Comparison of ENCODE assay signal across 9 mouse cellular contexts in the genomic region with DNA sequence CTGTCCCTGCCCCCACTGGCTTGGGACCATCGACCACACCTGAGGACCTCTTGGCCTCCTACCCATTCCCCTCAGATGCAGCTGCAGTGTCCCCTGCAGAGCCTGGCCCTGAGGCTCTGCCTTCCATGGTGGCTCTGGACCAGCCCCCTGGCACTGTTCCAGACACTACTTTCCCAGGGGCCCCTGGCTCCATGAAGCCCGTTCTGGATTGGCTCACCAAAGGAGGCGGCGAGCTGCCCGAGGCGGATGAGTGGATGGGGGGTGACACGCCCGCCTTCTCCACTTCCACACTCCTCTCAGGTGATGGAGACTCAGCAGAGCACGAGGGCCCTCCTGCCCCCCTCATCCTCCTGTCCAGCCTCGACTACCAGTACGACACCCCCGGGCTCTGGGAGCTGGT. TPM values are rescaled to one million over a fixed set of nuclear protein-coding genes. Genes with fewer than 3 reads are reported as not detected.
A peak's percentile ranks its signal among the peaks of the same experiment; 100 is the strongest.
DNase-seq lines count a peak whose midpoint lies in the region; ATAC-seq and TF ChIP-seq lines count a peak whose summit lies in the region.
"Had no signal": no experiment of that assay in that cellular context is flagged by ENCODE, and none has a peak within 500 bp of the region (broad histone marks: within the 10 kb centered on the region; RNA-seq: fewer than 3 reads in every experiment).

No protein-coding gene starts in this region.

- no peaks in the 10 kb centered on the region for H3K27me3 ChIP-seq in heart, embryonic 15.5 days
- H3K27me3 ChIP-seq in limb, embryonic 15.5 days: no peaks in the 10 kb centered on the region
- 0 out of 2 replicates have a peak, but pooled peaks cover 5% of the 10 kb centered on the region for H3K27me3 ChIP-seq in limb, embryonic 10.5 days (ENCODE audit: low read depth, poor library complexity, severe bottlenecking)
- H3K27me3 ChIP-seq in lung, postnatal 0 days (replicated peaks; ENCODE audit: insufficient read depth, low read length): no peaks in the 10 kb centered on the region

- no peak overlapping the region; the same call in 1 of the 2 replicates for H3K27ac ChIP-seq in heart, embryonic 15.5 days
- H3K27ac ChIP-seq in limb, embryonic 15.5 days: no peak overlapping the region; the same call in 1 of the 2 replicates
- no peak overlapping the region for H3K27ac ChIP-seq in limb, embryonic 10.5 days
- H3K27ac ChIP-seq in lung, postnatal 0 days (ENCODE audit: low read length): no peak overlapping the region

- no peak overlapping the region for H3K4me3 ChIP-seq in heart, embryonic 15.5 days
- no peak overlapping the region for H3K4me3 ChIP-seq in limb, embryonic 15.5 days
- H3K4me3 ChIP-seq in limb, embryonic 10.5 days: no peak overlapping the region
- no peak overlapping the region for H3K4me3 ChIP-seq in lung, postnatal 0 days (ENCODE audit: low read depth, low read length)

- H3K36me3 ChIP-seq in heart, embryonic 15.5 days: peaks cover 34% of the 10 kb centered on the region
- peaks cover 78% of the 10 kb centered on the region for H3K36me3 ChIP-seq in limb, embryonic 15.5 days
- peaks cover 100% of the 10 kb centered on the region for H3K36me3 ChIP-seq in limb, embryonic 10.5 days
- H3K36me3 ChIP-seq in lung, postnatal 0 days (ENCODE audit: insufficient read depth, low read length): peaks cover 4% of the 10 kb centered on the region; the same call in 1 of the 2 replicates

- no peak for TF ChIP-seq CTCF in lung, postnatal 0 days (IDR thresholded peaks at IDR 0.05)

- WGBS in heart, embryonic 15.5 days: 56% methylated on average over 12 of the region's 12 CpGs
- 67% methylated on average over 12 of the region's 12 CpGs for WGBS in limb, embryonic 15.5 days
- 83% methylated on average over 12 of the region's 12 CpGs for WGBS in limb, embryonic 10.5 days
- 58% methylated on average over 12 of the region's 12 CpGs for WGBS in lung, postnatal 0 days

- no peaks in the 10 kb centered on the region for H3K9me3 ChIP-seq in heart, embryonic 15.5 days (replicated peaks)
- H3K9me3 ChIP-seq in limb, embryonic 15.5 days: no peaks in the 10 kb centered on the region
- H3K9me3 ChIP-seq in limb, embryonic 10.5 days (replicated peaks): no peaks in the 10 kb centered on the region
- H3K9me3 ChIP-seq in lung, postnatal 0 days (ENCODE audit: low read length): no peaks in the 10 kb centered on the region

- H3K9ac ChIP-seq in heart, embryonic 15.5 days: no peak overlapping the region
- H3K9ac ChIP-seq in limb, embryonic 15.5 days: no peak overlapping the region
- H3K9ac ChIP-seq in lung, postnatal 0 days (replicated peaks; ENCODE audit: low read depth): no peak overlapping the region

- H3K4me2 ChIP-seq in heart, embryonic 15.5 days: 0 out of 2 replicates have a peak overlapping the region, but pooled peaks have one; percentile 7
- H3K4me2 ChIP-seq in limb, embryonic 15.5 days: no peak overlapping the region
- no peak overlapping the region for H3K4me2 ChIP-seq in lung, postnatal 0 days (replicated peaks; ENCODE audit: low read depth, low read length)

- peaks cover 40% of the 10 kb centered on the region for H3K4me1 ChIP-seq in heart, embryonic 15.5 days (replicated peaks)
- H3K4me1 ChIP-seq in limb, embryonic 15.5 days: peaks cover 23% of the 10 kb centered on the region
- peaks cover 28% of the 10 kb centered on the region for H3K4me1 ChIP-seq in limb, embryonic 10.5 days
- H3K4me1 ChIP-seq in lung, postnatal 0 days (ENCODE audit: insufficient read depth, low read depth, low read length): no peaks in the 10 kb centered on the region

- peak; percentile 47 for ATAC-seq in heart, embryonic 15.5 days (replicated peaks; ENCODE audit: insufficient number of reproducible peaks, insufficient read depth, low FRiP score, low read depth)
- 0 out of 2 replicates have a peak, but pooled peaks have one; percentile 13 for ATAC-seq in limb, embryonic 15.5 days (ENCODE audit: insufficient number of reproducible peaks, low FRiP score, low TSS enrichment, low read depth)
- peak; percentile 46 for ATAC-seq in lung, postnatal 0 days
- no peak for ATAC-seq in inflammation-experienced regulatory T-cells, adult 6 months

- DNase-seq in heart, adult 8-10 months (ENCODE audit: low spot score): no peak
- DNase-seq in limb, embryonic 10.5 days (ENCODE audit: low spot score): no peak
- peak; percentile 87 to 92 for DNase-seq in adrenal gland, postnatal 36 days
- DNase-seq in lung, postnatal 0 days (ENCODE audit: low spot score): peak; percentile 57
- DNase-seq in spleen, postnatal 36 days (ENCODE audit: low spot score in 2 of 2): no peak
- DNase-seq: gastrocnemius, postnatal 25 days had no signal

- no peak for TF ChIP-seq EP300 in lung, postnatal 0 days (IDR thresholded peaks at IDR 0.05)

RNA-seq across cellular contexts. Expression of gene Plxnb1, which starts 9.8 kb away (rescaled TPM):
- polyA plus RNA-seq in heart, embryonic 15.5 days (2015; fragmentation: Nextera tagmentation; extraction: Ambion mirVana): 6.3 and 10.3 TPM in 2 replicates
- 10 to 100 TPM; 21.6 to 25.9 (median 22.9) TPM for total RNA-seq in heart, adult 8-10 months (2022)
- polyA plus RNA-seq in limb, embryonic 15.5 days (2015; fragmentation: Nextera tagmentation; extraction: Ambion mirVana): 9.3 and 11.2 TPM in 2 replicates
- 18.6 and 23.7 TPM in 2 replicates for polyA plus RNA-seq in limb, embryonic 10.5 days (2016; fragmentation: Nextera tagmentation; extraction: Ambion mirVana)
- total RNA-seq in adrenal gland, postnatal 36 days (2021): 100 to 1,000 TPM in 1 of 2 experiments, 10 to 100 TPM in 1; 82.7 to 123 TPM
- polyA plus RNA-seq in lung, postnatal 0 days (2015; fragmentation: Nextera tagmentation; extraction: Ambion mirVana): 8.8 and 10.0 TPM in 2 replicates
- 1 to 10 TPM; 1.1 to 1.5 (median 1.1) TPM for polyA plus RNA-seq in inflammation-experienced regulatory T-cells, adult 6 months (2017; shearing (Covaris generic))

RNA-seq across cellular contexts. Expression of gene Tma7, which starts 22.6 kb away (rescaled TPM):
- polyA plus RNA-seq in heart, embryonic 15.5 days (2015; fragmentation: Nextera tagmentation; extraction: Ambion mirVana): 417 and 539 TPM in 2 replicates
- 100 to 1,000 TPM; 220 to 257 (median 236) TPM for total RNA-seq in heart, adult 8-10 months (2022)
- polyA plus RNA-seq in limb, embryonic 15.5 days (2015; fragmentation: Nextera tagmentation; extraction: Ambion mirVana): 487 and 558 TPM in 2 replicates
- polyA plus RNA-seq in limb, embryonic 10.5 days (2016; fragmentation: Nextera tagmentation; extraction: Ambion mirVana): 805 and 864 TPM in 2 replicates
- 100 to 1,000 TPM; 384 to 426 TPM for total RNA-seq in adrenal gland, postnatal 36 days (2021)
- 375 and 393 TPM in 2 replicates for polyA plus RNA-seq in lung, postnatal 0 days (2015; fragmentation: Nextera tagmentation; extraction: Ambion mirVana)
- 100 to 1,000 TPM; 763 to 998 (median 907) TPM for polyA plus RNA-seq in inflammation-experienced regulatory T-cells, adult 6 months (2017; shearing (Covaris generic))

RNA-seq across cellular contexts. Expression of gene Ccdc51, which starts 22.7 kb away (rescaled TPM):
- 14.2 and 14.3 TPM in 2 replicates for polyA plus RNA-seq in heart, embryonic 15.5 days (2015; fragmentation: Nextera tagmentation; extraction: Ambion mirVana)
- 10 to 100 TPM; 10.5 to 13.4 (median 12.7) TPM for total RNA-seq in heart, adult 8-10 months (2022)
- polyA plus RNA-seq in limb, embryonic 15.5 days (2015; fragmentation: Nextera tagmentation; extraction: Ambion mirVana): 12.5 and 13.6 TPM in 2 replicates
- polyA plus RNA-seq in limb, embryonic 10.5 days (2016; fragmentation: Nextera tagmentation; extraction: Ambion mirVana): 13.6 and 14.1 TPM in 2 replicates
- total RNA-seq in adrenal gland, postnatal 36 days (2021): 10 to 100 TPM; 15.6 to 20.1 TPM
- polyA plus RNA-seq in lung, postnatal 0 days (2015; fragmentation: Nextera tagmentation; extraction: Ambion mirVana): 6.8 and 7.2 TPM in 2 replicates
- polyA plus RNA-seq in inflammation-experienced regulatory T-cells, adult 6 months (2017; shearing (Covaris generic)): 10 to 100 TPM; 12.1 to 15.5 (median 12.3) TPM

RNA-seq across cellular contexts. Expression of gene Atrip, which starts 31.1 kb away (rescaled TPM):
- polyA plus RNA-seq in heart, embryonic 15.5 days (2015; fragmentation: Nextera tagmentation; extraction: Ambion mirVana): 15.9 and 18.2 TPM in 2 replicates
- total RNA-seq in heart, adult 8-10 months (2022): 1 to 10 TPM; 8.1 to 9.4 (median 8.5) TPM
- polyA plus RNA-seq in limb, embryonic 15.5 days (2015; fragmentation: Nextera tagmentation; extraction: Ambion mirVana): 25.4 and 27.4 TPM in 2 replicates
- polyA plus RNA-seq in limb, embryonic 10.5 days (2016; fragmentation: Nextera tagmentation; extraction: Ambion mirVana): 35.3 and 36.8 TPM in 2 replicates
- 10 to 100 TPM; 16.3 to 18.3 TPM for total RNA-seq in adrenal gland, postnatal 36 days (2021)
- polyA plus RNA-seq in lung, postnatal 0 days (2015; fragmentation: Nextera tagmentation; extraction: Ambion mirVana): 11.4 and 12.6 TPM in 2 replicates
- 10 to 100 TPM; 19.2 to 28.2 (median 24.9) TPM for polyA plus RNA-seq in inflammation-experienced regulatory T-cells, adult 6 months (2017; shearing (Covaris generic))

RNA-seq across cellular contexts. Expression of gene Trex1, which starts 45.5 kb away (rescaled TPM):
- polyA plus RNA-seq in heart, embryonic 15.5 days (2015; fragmentation: Nextera tagmentation; extraction: Ambion mirVana): 9.2 and 13.6 TPM in 2 replicates
- 10 to 100 TPM; 16.3 to 19.2 (median 17.6) TPM for total RNA-seq in heart, adult 8-10 months (2022)
- polyA plus RNA-seq in limb, embryonic 15.5 days (2015; fragmentation: Nextera tagmentation; extraction: Ambion mirVana): 16.0 and 17.2 TPM in 2 replicates
- polyA plus RNA-seq in limb, embryonic 10.5 days (2016; fragmentation: Nextera tagmentation; extraction: Ambion mirVana): 7.5 and 9.4 TPM in 2 replicates
- 10 to 100 TPM; 19.7 to 23.4 TPM for total RNA-seq in adrenal gland, postnatal 36 days (2021)
- polyA plus RNA-seq in lung, postnatal 0 days (2015; fragmentation: Nextera tagmentation; extraction: Ambion mirVana): 19.3 and 20.9 TPM in 2 replicates
- polyA plus RNA-seq in inflammation-experienced regulatory T-cells, adult 6 months (2017; shearing (Covaris generic)): 10 to 100 TPM; 42.7 to 50.3 (median 49.9) TPM

Comparison
In these comparisons a context has a peak if more than half of its experiments do, and no peak if none do; other contexts are left out.
1. DNase-seq: peak in adrenal gland, postnatal 36 days (2 of 2) and lung, postnatal 0 days (single experiment); none in heart, adult 8-10 months (single experiment), limb, embryonic 10.5 days (single experiment) and spleen, postnatal 36 days (0 of 2).